Mouse (Mus musculus) neural tube, embryonic 12.5 days (tissue): ENCODE measurements around the gene Egr4. TPM values are rescaled to one million over a fixed set of nuclear protein-coding genes. Genes with fewer than 3 reads are reported as not detected.

Experiments used
- ATAC-seq: fragments of 200-750 bp; cut with Nextera tagmentation; 2 replicates; pipeline ENCODE4 v1.8.0; 2017; ENCODE audit warnings: low read depth, mild to moderate bottlenecking, moderate TSS enrichment, moderate library complexity; ENCODE audit not compliant: low FRiP score
- H3K27ac ChIP-seq: fragments of 300-500 bp; sonication (generic); 2 replicates; pipeline ENCODE4 v1.5.1; 2016
- H3K27me3 ChIP-seq: fragments of 300-500 bp; sonication (generic); replicated peaks from 2 replicates; pipeline ENCODE4 v1.6.1; 2016; ENCODE audit warnings: mild to moderate bottlenecking
- H3K36me3 ChIP-seq: fragments of 300-500 bp; sonication (generic); 2 replicates; pipeline ENCODE4 v1.6.1; 2016; ENCODE audit warnings: mild to moderate bottlenecking
- H3K4me1 ChIP-seq: fragments of 300-500 bp; sonication (generic); 2 replicates; pipeline ENCODE4 v1.6.1; 2016
- H3K4me2 ChIP-seq: fragments of 300-500 bp; sonication (generic); replicated peaks from 2 replicates; pipeline ENCODE4 v1.6.1; 2016; ENCODE audit warnings: mild to moderate bottlenecking
- H3K4me3 ChIP-seq: fragments of 300-500 bp; sonication (generic); 2 replicates; pipeline ENCODE4 v1.5.1; 2016
- H3K9ac ChIP-seq: fragments of 300-500 bp; sonication (generic); 2 replicates; pipeline ENCODE4 v1.6.1; 2016; ENCODE audit warnings: mild to moderate bottlenecking
- H3K9me3 ChIP-seq: fragments of 300-500 bp; sonication (generic); 2 replicates; pipeline ENCODE4 v1.6.1; 2016; ENCODE audit warnings: mild to moderate bottlenecking
- WGBS: fragments of 180-500 bp; shearing (Covaris S2); methylation state at CpG from one replicate; pipeline ENCODE4 v1.1.7; 2016; 5-methylcytosine and 5-hydroxymethylcytosine counted together
- polyA plus RNA-seq: library from polyadenylated mRNA; unstranded; fragments of >200 nt; fragmentation: Nextera tagmentation; extraction: Ambion mirVana; gene quantifications from 2 replicates; pipeline ENCODE4 v1.2.1, GENCODE M21; 2016

The Egr4 gene
- not detected in 2 replicates for polyA plus RNA-seq

GRCm38 (mm10) chr6:85513531-85513910 is at the start of gene Egr4:
Gene Egr4 (minus strand): TSS chr6:85513589.
- Histone ChIP-seq H3K4me2 (peak within 1 kb of the TSS; percentile 77), H3K4me3 (peak within 1 kb of the TSS; percentile 40), H3K9me3 (no peaks in the 10 kb centered on the region), H3K36me3 (no peaks in the 10 kb centered on the region), H3K9ac (peak within 1 kb of the TSS; percentile 13; the same call in 1 of the 2 replicates), H3K27me3 (peaks cover 82% of the 10 kb centered on the region), H3K4me1 (peaks cover 31% of the 10 kb centered on the region), H3K27ac (no peak within 1 kb of the TSS)
- peak; percentile 35 for ATAC-seq
- 2% methylated on average over 38 of the region's 38 CpGs for WGBS

GRCm38 (mm10) chr6:85562374-85562773 is 49.0 kb upstream of the Egr4 start:
- Histone ChIP-seq H3K4me3 (no peak overlapping the region), H3K27me3 (no peaks in the 10 kb centered on the region), H3K9me3 (no peaks in the 10 kb centered on the region), H3K9ac (no peak overlapping the region), H3K27ac (no peak overlapping the region), H3K4me2 (no peak overlapping the region), H3K36me3 (no peaks in the 10 kb centered on the region), H3K4me1 (no peaks in the 10 kb centered on the region)
- 33% methylated on average over 1 of the region's 1 CpGs for WGBS
- ATAC-seq, result no peak

GRCm38 (mm10) chr6:85547642-85548041 is 34.3 kb upstream of the Egr4 start:
- ATAC-seq, result no peak
- Histone ChIP-seq H3K36me3 (no peaks in the 10 kb centered on the region), H3K4me2 (no peak overlapping the region), H3K4me1 (no peaks in the 10 kb centered on the region), H3K27ac (no peak overlapping the region), H3K9ac (no peak overlapping the region), H3K9me3 (no peaks in the 10 kb centered on the region), H3K4me3 (no peak overlapping the region), H3K27me3 (no peaks in the 10 kb centered on the region)
- WGBS, result 87% methylated on average over 5 of the region's 5 CpGs

- Histone ChIP-seq H3K4me3 (no peak overlapping the region), H3K4me1 (no peaks in the 10 kb centered on the region), H3K4me2 (no peak overlapping the region), H3K27me3 (no peaks in the 10 kb centered on the region), H3K27ac (no peak overlapping the region), H3K9ac (no peak overlapping the region), H3K36me3 (no peaks in the 10 kb centered on the region), H3K9me3 (no peaks in the 10 kb centered on the region)
- WGBS, result 73% methylated on average over 13 of the region's 13 CpGs
- ATAC-seq, result no peak
These were observed 31.0 kb upstream of the Egr4 start for GRCm38 (mm10) chr6:85544251-85544881.

GRCm38 (mm10) chr6:85543351-85544175 is 30.2 kb upstream of the Egr4 start:
- H3K27me3 ChIP-seq, result no peaks in the 10 kb centered on the region
- no peak overlapping the region for H3K9ac ChIP-seq
- no peak overlapping the region for H3K4me3 ChIP-seq
- H3K9me3 ChIP-seq, result no peaks in the 10 kb centered on the region
- H3K27ac ChIP-seq, result no peak overlapping the region
- no peaks in the 10 kb centered on the region for H3K4me1 ChIP-seq
- H3K36me3 ChIP-seq, result no peaks in the 10 kb centered on the region
- WGBS, result 81% methylated on average over 10 of the region's 10 CpGs
- no peak for ATAC-seq
- H3K4me2 ChIP-seq, result no peak overlapping the region

- H3K4me2 ChIP-seq, result no peak overlapping the region
- no peak overlapping the region for H3K9ac ChIP-seq
- WGBS, result 65% methylated on average over 2 of the region's 2 CpGs
- no peak for ATAC-seq
- peaks cover 5% of the 10 kb centered on the region; the same call in 1 of the 2 replicates for H3K4me1 ChIP-seq
- H3K36me3 ChIP-seq, result no peaks in the 10 kb centered on the region
- H3K27ac ChIP-seq, result no peak overlapping the region
- H3K27me3 ChIP-seq, result no peaks in the 10 kb centered on the region
- H3K9me3 ChIP-seq, result no peaks in the 10 kb centered on the region
- H3K4me3 ChIP-seq, result no peak overlapping the region
These were observed 9.4 kb upstream of the Egr4 start for GRCm38 (mm10) chr6:85522825-85523224.

GRCm38 (mm10) chr6:85522026-85522425 is 8.6 kb upstream of the Egr4 start:
- peaks cover 5% of the 10 kb centered on the region; the same call in 1 of the 2 replicates for H3K4me1 ChIP-seq
- no peaks in the 10 kb centered on the region for H3K9me3 ChIP-seq
- no peak overlapping the region for H3K4me2 ChIP-seq
- no peak for ATAC-seq
- WGBS, result 88% methylated on average over 5 of the region's 5 CpGs
- H3K9ac ChIP-seq, result no peak overlapping the region
- H3K27me3 ChIP-seq, result no peaks in the 10 kb centered on the region
- H3K4me3 ChIP-seq, result no peak overlapping the region
- H3K36me3 ChIP-seq, result no peaks in the 10 kb centered on the region
- H3K27ac ChIP-seq, result no peak overlapping the region

- ATAC-seq, result no peak
- Histone ChIP-seq H3K36me3 (no peaks in the 10 kb centered on the region), H3K9me3 (no peaks in the 10 kb centered on the region), H3K27me3 (peaks cover 35% of the 10 kb centered on the region), H3K4me3 (no peak overlapping the region), H3K27ac (no peak overlapping the region), H3K9ac (no peak overlapping the region), H3K4me2 (peak overlapping the region; percentile 14; the same call in 1 of the 2 replicates), H3K4me1 (peaks cover 10% of the 10 kb centered on the region)
- WGBS, result 43% methylated on average over 5 of the region's 5 CpGs
These were observed 4.8 kb upstream of the Egr4 start for GRCm38 (mm10) chr6:85518091-85518693.

- Histone ChIP-seq H3K9me3 (no peaks in the 10 kb centered on the region), H3K27me3 (peaks cover 58% of the 10 kb centered on the region), H3K36me3 (no peaks in the 10 kb centered on the region), H3K4me1 (peaks cover 31% of the 10 kb centered on the region), H3K9ac (no peak overlapping the region), H3K27ac (no peak overlapping the region), H3K4me3 (no peak overlapping the region), H3K4me2 (no peak overlapping the region)
- 90% methylated on average over 4 of the region's 4 CpGs for WGBS
- ATAC-seq, result no peak
These were observed 2.6 kb upstream of the Egr4 start for GRCm38 (mm10) chr6:85515941-85516340.

GRCm38 (mm10) chr6:85512577-85513530 is 535 bp downstream of the Egr4 start:
- H3K4me3 ChIP-seq, result peak overlapping the region; percentile 40
- H3K4me1 ChIP-seq, result peaks cover 27% of the 10 kb centered on the region
- no peaks in the 10 kb centered on the region for H3K9me3 ChIP-seq
- peaks cover 85% of the 10 kb centered on the region for H3K27me3 ChIP-seq
- H3K27ac ChIP-seq, result no peak overlapping the region
- H3K36me3 ChIP-seq, result no peaks in the 10 kb centered on the region
- ATAC-seq, result peak; percentile 39; the same call in 1 of the 2 replicates
- H3K9ac ChIP-seq, result peak overlapping the region; percentile 13; the same call in 1 of the 2 replicates
- peak overlapping the region; percentile 77 for H3K4me2 ChIP-seq
- 1% methylated on average over 88 of the region's 90 CpGs for WGBS

- no peak for ATAC-seq
- peak overlapping the region; percentile 77 for H3K4me2 ChIP-seq
- H3K9me3 ChIP-seq, result no peaks in the 10 kb centered on the region
- no peak overlapping the region for H3K9ac ChIP-seq
- peak overlapping the region; percentile 36 for H3K4me3 ChIP-seq
- H3K4me1 ChIP-seq, result peaks cover 27% of the 10 kb centered on the region
- no peak overlapping the region for H3K27ac ChIP-seq
- peaks cover 85% of the 10 kb centered on the region for H3K27me3 ChIP-seq
- no peaks in the 10 kb centered on the region for H3K36me3 ChIP-seq
- WGBS, result under 1% methylated on average over 36 of the region's 36 CpGs
These were observed 1.3 kb downstream of the Egr4 start for GRCm38 (mm10) chr6:85512056-85512440.
